In the genomic region with DNA sequence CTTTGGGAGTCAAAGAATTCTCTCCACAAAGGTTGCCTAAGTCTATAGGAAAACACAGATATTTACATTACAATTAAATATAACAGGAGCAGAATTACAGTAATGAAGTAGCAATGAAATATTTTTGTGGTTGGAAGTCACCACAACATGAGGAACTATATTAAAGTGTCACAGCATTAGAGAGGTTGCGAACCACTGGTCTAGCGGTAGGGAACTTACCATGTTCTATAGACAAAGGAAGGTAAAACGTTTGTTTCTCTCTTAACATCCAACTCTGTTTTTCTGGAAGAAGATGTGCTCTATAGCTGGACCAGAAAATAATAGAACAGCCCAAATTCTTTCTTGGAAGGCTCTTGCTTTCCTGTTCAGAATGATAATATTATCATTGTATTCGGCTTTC, we compare ENCODE assay signal across 15 mouse cellular contexts. TPM values are rescaled to one million over a fixed set of nuclear protein-coding genes. Genes with fewer than 3 reads are reported as not detected.
"Had no signal": no experiment of that assay in that cellular context is flagged by ENCODE, and none has a peak within 500 bp of the region (broad histone marks: within the 10 kb centered on the region; RNA-seq: fewer than 3 reads in every experiment).

No protein-coding gene starts in this region.

- ATAC-seq: midbrain, embryonic 13.5 days; midbrain, embryonic 16.5 days had no signal

- DNase-seq: kidney, adult 11 months; kidney, adult 8-10 months; kidney, postnatal 10 days; kidney, postnatal 36 days; layer of hippocampus, postnatal 36 days; liver, embryonic 13.5 days; lung, adult 2 months; retina, postnatal 1 day; right cerebral cortex, postnatal 25 days; spleen, adult 18-20 months; thymus, adult 18-20 months; thymus, postnatal 36 days had no signal

RNA-seq across cellular contexts. Expression of a gene that starts 0.6 kb away (rescaled TPM):
- total RNA-seq: layer of hippocampus, postnatal 10 days; layer of hippocampus, postnatal 36 days had no signal
